Mouse (Mus musculus): ENCODE data around the gene Kcna10. TPM values are rescaled to one million over a fixed set of nuclear protein-coding genes. Genes with fewer than 3 reads are reported as not detected.

The Kcna10 gene
- not detected in 2 replicates for polyA plus RNA-seq (2012; rRNA removed)

DNA sequence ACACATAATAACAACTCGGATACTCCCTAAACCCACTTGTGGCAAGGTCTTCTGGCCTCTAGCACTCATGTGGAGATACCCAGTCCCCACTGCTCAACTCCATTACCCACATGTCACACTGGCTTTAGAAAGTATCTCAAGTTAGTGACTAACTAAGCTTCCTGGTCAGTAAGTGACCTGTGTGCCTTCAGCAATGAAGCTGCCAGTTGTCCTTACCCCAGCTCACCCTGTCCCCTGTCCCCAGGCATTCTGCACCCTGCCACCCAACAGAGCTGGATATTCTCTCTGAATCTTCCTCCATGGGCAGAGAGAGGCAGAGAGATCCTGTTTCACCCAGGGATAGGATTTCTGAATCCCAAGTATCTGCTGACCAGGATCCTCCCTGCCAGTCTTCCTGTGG, at the start of gene Kcna10:
Gene Kcna10, plus strand, starts transcription at position 301 of the 400 bp plus-strand sequence.

DNA sequence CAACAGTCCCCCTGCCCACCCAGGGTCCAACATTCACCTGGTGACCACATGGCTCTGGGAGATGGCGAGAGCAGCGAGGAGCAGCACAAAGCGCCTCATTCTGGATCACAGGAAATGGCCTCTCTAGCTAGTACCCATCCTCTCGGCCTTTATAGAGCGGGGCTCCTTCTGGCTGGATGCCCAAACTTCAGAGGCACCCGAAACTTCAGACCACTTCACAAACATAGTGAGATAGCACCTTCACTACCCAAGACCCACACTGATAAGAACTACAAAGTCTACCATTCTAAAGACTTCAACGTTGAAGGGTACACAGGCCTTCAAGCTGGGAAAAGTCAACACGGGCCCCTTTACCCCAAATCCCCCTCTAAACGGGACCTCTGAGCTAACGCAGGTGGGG, 38.8 kb downstream of the Kcna10 start, which contains the start of gene Cym:
Gene Cym, minus strand, starts transcription at position 125 of the 400 bp plus-strand sequence.

DNA sequence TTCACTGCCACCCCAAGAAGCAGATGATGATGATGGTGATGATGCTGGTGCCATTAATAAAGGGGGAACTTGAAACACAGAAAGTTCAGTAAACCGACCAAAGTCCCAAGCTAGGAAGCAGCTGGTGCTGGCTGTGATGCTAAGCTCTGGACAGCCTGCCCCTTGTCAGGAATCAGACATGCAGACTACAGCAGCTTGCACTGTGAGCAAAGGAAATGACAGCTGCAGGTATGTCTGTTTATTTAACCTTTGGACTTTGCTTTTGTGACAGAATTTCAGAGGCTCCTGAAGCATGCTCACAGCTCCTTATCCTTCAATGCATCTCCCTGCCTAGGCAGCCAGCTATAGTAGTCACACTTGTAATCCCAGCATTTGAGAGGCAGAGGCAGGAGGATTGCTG, 47.7 kb downstream of the Kcna10 start, which contains the start of gene A630076J17Rik:
Gene A630076J17Rik, plus strand, starts transcription at position 88 of the 400 bp plus-strand sequence.

DNA sequence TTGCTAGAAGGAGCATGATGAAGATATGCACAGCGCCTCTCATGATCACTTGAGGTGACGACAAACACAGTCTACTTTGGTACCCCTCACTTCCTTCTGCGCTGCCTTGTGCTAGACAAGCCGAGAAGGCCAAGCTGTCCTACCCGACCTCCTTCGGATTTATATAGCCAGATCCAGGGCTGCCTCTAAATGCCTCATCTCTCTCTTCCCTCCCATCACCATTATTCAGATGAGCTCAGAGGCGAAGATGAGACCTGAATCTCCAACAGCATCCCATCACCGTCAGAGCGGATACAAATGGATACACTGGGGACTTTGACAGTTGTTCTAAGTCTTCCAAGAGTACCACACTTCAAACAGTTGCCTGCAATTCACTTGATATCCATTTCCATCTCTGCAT, 56.8 kb downstream of the Kcna10 start, which contains the start of gene Prok1:
Gene Prok1, minus strand, starts transcription at position 101 of the 400 bp plus-strand sequence.

Other genes starting within 250 kb of the Kcna10 start
- 1.3 and 1.4 TPM in 2 replicates for gene Kcna3, start 146.9 kb upstream of the Kcna10 start, polyA plus RNA-seq (2012; rRNA removed)
- 0.63 and 1.1 TPM in 2 replicates for gene Kcna2, start 81.9 kb upstream of the Kcna10 start, polyA plus RNA-seq (2012; rRNA removed)
- gene Cym, start 38.7 kb downstream of the Kcna10 start, polyA plus RNA-seq (2012; rRNA removed), result not detected in 2 replicates
- not detected in 2 replicates for gene A630076J17Rik, start 47.6 kb downstream of the Kcna10 start, polyA plus RNA-seq (2012; rRNA removed)
- gene Prok1, start 56.7 kb downstream of the Kcna10 start, polyA plus RNA-seq (2012; rRNA removed), result 0.06 and 0.10 TPM in 2 replicates
- gene Lamtor5, start 95.8 kb downstream of the Kcna10 start, polyA plus RNA-seq (2012; rRNA removed), result 75.0 and 92.6 TPM in 2 replicates
- gene Slc16a4, start 108.2 kb downstream of the Kcna10 start, polyA plus RNA-seq (2012; rRNA removed), result 0.64 and 0.75 TPM in 2 replicates
- 9.0 and 10.6 TPM in 2 replicates for gene Rbm15, start 150.6 kb downstream of the Kcna10 start, polyA plus RNA-seq (2012; rRNA removed)

Measured in ovary, adult 2 months (tissue).